Mouse (Mus musculus) 3134 (cell line): ENCODE data around the gene Gbp6.
"Not testable (repeated sequence)": the region's sequence is repeated elsewhere in the genome, so short reads cannot be mapped to it uniquely, and the experiment has no call there.

Experiments used
- DNase-seq: peaks from one replicate; pipeline ENCODE4 v3.0.0-alpha.2; 2011; ENCODE audit warnings: low spot score; ENCODE audit not compliant: insufficient read length; ENCODE audit errors: extremely low read depth

Gene Gbp6

GRCm38 (mm10) chr5:105293226-105294165, at the start of gene Gbp6, which contains the start of gene Gm43302:
Gbp6 (minus strand) TSS chr5:105293698.
Gm43302 (minus strand) TSS chr5:105293695.
- DNase-seq: peak; percentile 33

- DNase-seq: no peak
Observed at GRCm38 (mm10) chr5:105341281-105341680, 47.8 kb upstream of the Gbp6 start.

- no peak for DNase-seq
Observed at GRCm38 (mm10) chr5:105322543-105322942, 29.0 kb upstream of the Gbp6 start.

GRCm38 (mm10) chr5:105310941-105311340, 17.4 kb upstream of the Gbp6 start:
- no peak for DNase-seq

GRCm38 (mm10) chr5:105309148-105309547, 15.7 kb upstream of the Gbp6 start:
- DNase-seq: not testable (repeated sequence)

- not testable (repeated sequence) for DNase-seq
Observed at GRCm38 (mm10) chr5:105306946-105307345, 13.4 kb upstream of the Gbp6 start.

GRCm38 (mm10) chr5:105306159-105306581, 12.7 kb upstream of the Gbp6 start:
- DNase-seq: no peak

- DNase-seq: not testable (repeated sequence)
Observed at GRCm38 (mm10) chr5:105305671-105306070, 12.2 kb upstream of the Gbp6 start.

GRCm38 (mm10) chr5:105301963-105302362, 8.5 kb upstream of the Gbp6 start:
- no peak for DNase-seq

GRCm38 (mm10) chr5:105301531-105301930, 8.0 kb upstream of the Gbp6 start:
- DNase-seq: no peak

- no peak for DNase-seq
Observed at GRCm38 (mm10) chr5:105295746-105296145, 2.2 kb upstream of the Gbp6 start.

- DNase-seq: no peak
Observed at GRCm38 (mm10) chr5:105292492-105292891, 1.0 kb downstream of the Gbp6 start.

GRCm38 (mm10) chr5:105290921-105291320, 2.6 kb downstream of the Gbp6 start:
- not testable (repeated sequence) for DNase-seq

GRCm38 (mm10) chr5:105260673-105261072, 32.8 kb downstream of the Gbp6 start:
- not testable (repeated sequence) for DNase-seq

- DNase-seq: no peak
Observed at GRCm38 (mm10) chr5:105252491-105252890, 41.0 kb downstream of the Gbp6 start.

- DNase-seq: not testable (repeated sequence)
Observed at GRCm38 (mm10) chr5:105244741-105245140, 48.8 kb downstream of the Gbp6 start.

GRCm38 (mm10) chr5:105240982-105241381, 52.5 kb downstream of the Gbp6 start:
- DNase-seq: not testable (repeated sequence)

- not testable (repeated sequence) for DNase-seq
Observed at GRCm38 (mm10) chr5:105239483-105240047, 53.9 kb downstream of the Gbp6 start, which contains the start of gene Gbp10. Gbp10 (minus strand) TSS chr5:105239533.

- not testable (repeated sequence) for DNase-seq
Observed at GRCm38 (mm10) chr5:105238402-105238801, 55.1 kb downstream of the Gbp6 start.

GRCm38 (mm10) chr5:105236040-105236439, 57.5 kb downstream of the Gbp6 start:
- not testable (repeated sequence) for DNase-seq
